Mouse (Mus musculus) small intestine, adult 10 weeks (tissue): ENCODE data around the gene 4930412O13Rik. TPM values are rescaled to one million over a fixed set of nuclear protein-coding genes. Genes with fewer than 3 reads are reported as not detected.

Experiments
- polyA plus RNA-seq: library from polyadenylated mRNA; stranded (reverse); fragments of 350-450 nt; fragmentation: Illumina TruSeq; extraction: RNeasy Lipid Tissue Mini Kit (QIAGEN cat#74804); gene quantifications from one replicate; pipeline ENCODE4 v1.2.3, GENCODE M21; 2014; ENCODE audit warnings: low replicate concordance

Gene 4930412O13Rik
- not detected for polyA plus RNA-seq

GRCm38 (mm10) chr2:9881051-9881591, at the start of gene 4930412O13Rik:
4930412O13Rik (plus strand) TSS chr2:9881252.

GRCm38 (mm10) chr2:9888913-9889650, 8.0 kb downstream of the 4930412O13Rik start, which contains the start of gene 9230102O04Rik:
9230102O04Rik (minus strand) TSS chr2:9889540.

GRCm38 (mm10) chr2:9889651-9890183, 8.7 kb downstream of the 4930412O13Rik start, which contains the start of gene Gata3:
Gata3 (minus strand) TSS chr2:9890034.

Other genes starting within 250 kb of the 4930412O13Rik start
- gene 9230102O04Rik, start 8.3 kb downstream of the 4930412O13Rik start, polyA plus RNA-seq = not detected
- 0.74 TPM for gene Gata3, start 8.8 kb downstream of the 4930412O13Rik start, polyA plus RNA-seq
- gene Taf3, start 167.3 kb downstream of the 4930412O13Rik start, polyA plus RNA-seq = 6.6 TPM
- 1,418 TPM for gene Atp5c1, start 199.3 kb downstream of the 4930412O13Rik start, polyA plus RNA-seq
- gene Kin, start 199.3 kb downstream of the 4930412O13Rik start, polyA plus RNA-seq = 27.7 TPM